Mouse (Mus musculus) ovary, postnatal 10 days (tissue): ENCODE data around the gene Tbpl1.

Experiments used
- DNase-seq: peaks from one replicate; pipeline ENCODE4 v3.0.0; 2022; ENCODE audit warnings: low spot score

The Tbpl1 gene

DNA sequence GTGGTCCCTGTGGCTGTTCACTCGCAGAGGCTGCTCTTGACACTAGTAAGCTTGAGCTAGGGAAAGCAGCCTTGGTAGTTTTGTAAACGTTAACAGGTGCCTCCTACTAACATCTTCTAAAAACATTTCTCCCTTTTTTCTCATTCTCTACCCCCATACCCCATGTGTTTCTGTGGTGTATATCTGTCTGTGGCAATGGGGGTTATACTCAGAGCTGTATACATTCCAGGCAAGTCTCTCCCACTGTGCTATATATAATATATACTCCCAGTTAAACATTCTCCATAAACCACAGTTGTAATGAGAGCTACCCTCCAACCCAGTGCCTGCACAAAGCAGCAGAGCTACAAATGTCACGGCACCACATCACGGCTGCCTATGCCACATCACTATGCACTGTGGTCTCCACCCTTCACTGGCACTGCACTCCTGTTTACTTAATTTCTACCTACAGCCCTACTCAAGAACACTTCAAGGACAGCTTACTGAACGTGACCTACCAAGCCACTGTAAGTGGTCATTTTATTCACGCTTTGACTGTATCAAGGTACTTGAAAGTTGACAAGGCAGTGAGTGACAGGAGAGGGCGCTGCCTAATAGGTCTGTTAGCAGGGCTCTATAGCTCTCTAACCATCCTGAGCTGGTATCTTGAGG lies 23.4 kb downstream of the Tbpl1 start:
- no peak for DNase-seq

GRCm38 (mm10) chr10:22703844-22704243 lies 27.9 kb downstream of the Tbpl1 start:
- no peak for DNase-seq

DNA sequence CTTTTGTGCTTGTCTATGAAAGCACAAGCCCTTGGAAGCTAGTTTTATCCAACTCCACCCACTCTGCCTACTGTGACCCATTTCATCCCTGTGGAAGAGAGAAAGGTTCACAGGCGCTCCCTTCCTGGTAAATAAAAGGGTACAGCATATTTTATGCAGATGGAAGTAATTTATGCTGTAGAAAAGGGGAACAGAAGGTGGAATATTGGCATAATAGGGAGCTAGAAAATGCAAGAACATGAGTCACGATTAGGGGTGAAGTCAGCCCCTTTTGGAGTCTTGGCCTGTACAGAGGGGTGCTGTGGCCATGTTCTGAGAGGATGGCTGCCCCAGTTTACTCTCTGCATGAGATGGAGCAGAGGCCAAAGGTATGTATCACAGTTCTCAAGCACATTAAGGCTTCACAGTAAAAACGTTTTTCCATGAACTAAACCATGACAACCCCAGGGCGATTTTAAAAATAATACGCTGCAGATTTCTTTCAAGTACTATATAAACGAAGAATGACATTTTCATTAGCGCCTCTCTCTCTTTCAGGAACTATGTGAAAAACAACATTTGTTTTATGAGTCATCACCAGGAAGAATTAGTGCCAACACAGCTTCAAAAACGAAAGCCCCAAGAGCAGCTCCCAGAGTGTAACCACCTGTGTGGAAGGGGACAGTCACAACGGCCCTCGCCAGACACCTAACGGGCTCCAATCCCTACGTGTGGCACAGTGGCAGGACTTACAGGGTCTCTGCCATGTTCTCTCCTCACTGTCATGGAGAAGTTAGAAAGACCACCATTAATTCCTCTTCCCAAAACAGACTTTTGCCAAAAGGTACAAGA lies 30.0 kb downstream of the Tbpl1 start:
- DNase-seq, result no peak

GRCm38 (mm10) chr10:22700773-22701172 lies 31.0 kb downstream of the Tbpl1 start:
- DNase-seq, result no peak

- DNase-seq, result no peak
Observed at GRCm38 (mm10) chr10:22699487-22700335, 32.0 kb downstream of the Tbpl1 start.

DNA sequence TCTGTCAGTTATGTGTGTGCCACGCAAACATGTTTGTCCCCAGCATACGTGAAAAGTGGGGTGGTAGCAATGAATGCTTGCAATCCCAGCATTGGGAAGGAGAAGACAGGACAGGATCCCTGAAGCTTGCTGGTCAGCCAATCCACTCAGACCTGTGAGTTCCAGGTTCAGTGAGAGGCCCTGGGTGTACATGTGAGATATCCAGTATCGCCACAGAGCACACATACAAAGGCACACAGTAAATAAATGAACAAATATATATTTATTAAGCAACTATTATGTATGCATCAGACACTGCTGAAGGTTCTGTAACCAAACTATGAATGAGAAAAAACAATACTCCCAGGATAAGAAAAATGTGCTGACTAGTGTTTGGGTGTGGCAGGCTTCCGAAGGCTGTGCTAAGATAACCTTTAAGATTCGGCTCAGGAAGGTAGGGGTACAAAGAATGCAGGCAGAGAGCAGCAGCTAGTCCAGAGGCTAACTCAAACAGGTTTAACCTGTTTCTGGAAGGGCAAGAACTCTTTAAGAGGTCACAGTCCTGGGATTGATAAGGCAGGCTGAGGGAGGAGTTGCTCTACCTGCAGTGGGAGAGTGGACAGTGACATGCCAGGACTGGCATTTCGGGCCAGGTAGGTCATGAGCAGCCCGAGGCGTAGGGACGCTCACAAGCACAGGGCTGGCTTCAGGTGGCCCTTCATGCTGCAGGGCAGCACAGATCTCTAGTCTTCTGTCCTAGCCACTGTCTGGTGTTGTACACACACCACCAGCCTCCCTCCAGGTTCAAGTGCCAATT lies 33.4 kb downstream of the Tbpl1 start:
- DNase-seq, result no peak

DNA sequence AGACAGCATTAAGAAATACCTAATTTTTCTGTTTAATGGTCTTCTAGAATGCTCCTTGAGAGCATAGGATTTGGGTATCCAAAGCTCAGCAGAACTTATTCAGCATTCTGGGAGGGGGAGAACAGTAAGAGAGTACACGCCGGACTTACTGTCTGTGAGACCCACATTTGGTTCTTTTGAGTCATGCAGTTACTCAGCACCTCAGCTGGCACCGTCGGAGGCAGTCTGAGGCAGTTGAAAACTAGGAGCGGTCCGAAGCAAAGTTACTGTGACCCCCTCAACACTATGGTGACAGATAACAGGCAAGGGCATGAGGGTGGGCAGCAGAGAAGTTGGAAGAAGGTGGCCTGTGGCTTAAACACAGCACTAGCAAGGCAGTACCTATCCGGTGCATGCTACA lies 34.9 kb downstream of the Tbpl1 start:
- DNase-seq, result no peak

DNA sequence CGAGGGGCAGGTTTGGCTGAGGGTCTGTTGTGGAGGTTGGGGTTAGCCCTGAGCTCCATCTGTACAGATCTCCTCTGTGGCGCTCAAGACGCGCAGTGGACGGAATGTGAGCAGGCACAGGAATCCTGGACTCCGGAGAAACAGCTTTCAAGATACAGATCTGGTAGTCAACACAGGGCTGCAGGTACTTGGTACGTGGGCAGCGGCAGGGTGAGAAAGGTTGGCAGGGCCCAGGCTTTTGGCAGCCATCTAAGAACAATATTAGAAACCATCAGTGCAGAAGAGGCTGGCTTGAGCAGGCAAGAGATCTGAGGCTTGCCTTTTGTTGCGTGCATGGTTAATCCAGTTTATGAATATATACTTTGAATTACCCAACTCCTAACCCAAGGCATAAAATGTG lies 35.5 kb downstream of the Tbpl1 start:
- no peak for DNase-seq

- no peak for DNase-seq
Observed at GRCm38 (mm10) chr10:22675848-22676630, 55.7 kb downstream of the Tbpl1 start.

GRCm38 (mm10) chr10:22674176-22674575 lies 57.6 kb downstream of the Tbpl1 start:
- DNase-seq, result no peak

DNA sequence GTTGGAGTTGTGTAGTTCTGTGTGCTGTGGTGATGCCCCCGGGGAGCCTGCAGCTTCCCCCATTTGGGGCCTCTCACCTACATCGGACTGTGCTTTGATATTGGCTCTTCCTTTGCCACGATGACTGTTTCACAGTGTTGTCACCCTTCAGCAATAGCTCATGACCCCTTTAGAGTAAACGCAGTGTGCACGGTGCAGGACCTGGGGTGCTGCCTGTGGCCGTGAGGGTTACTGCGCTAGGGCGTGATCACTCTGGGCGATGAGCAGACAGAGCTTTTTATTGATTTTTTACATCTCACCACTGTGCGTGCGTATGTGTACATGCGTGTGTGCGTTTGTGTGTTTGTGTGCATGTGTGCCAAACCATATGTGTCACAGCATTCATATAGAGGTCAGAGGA lies 63.2 kb downstream of the Tbpl1 start:
- DNase-seq, result no peak

- no peak for DNase-seq
Observed at GRCm38 (mm10) chr10:22660286-22661000, 71.3 kb downstream of the Tbpl1 start.

DNA sequence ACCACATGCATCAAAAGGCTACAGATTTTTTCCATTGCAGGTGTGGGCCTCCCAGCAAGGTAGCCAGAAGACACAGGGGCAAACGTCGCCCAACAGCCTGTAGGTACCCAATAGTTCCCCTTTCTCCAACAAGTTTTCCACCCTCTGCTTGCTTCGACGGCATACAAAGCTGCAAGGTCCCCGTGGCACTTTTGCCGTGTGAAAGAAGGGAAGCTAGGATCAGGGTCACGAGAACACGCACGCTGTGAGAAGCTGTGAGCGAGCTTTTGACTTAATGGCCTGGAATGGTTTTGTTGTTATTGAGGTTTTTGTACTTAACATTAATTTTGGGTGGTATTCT lies 72.4 kb downstream of the Tbpl1 start:
- no peak for DNase-seq

DNA sequence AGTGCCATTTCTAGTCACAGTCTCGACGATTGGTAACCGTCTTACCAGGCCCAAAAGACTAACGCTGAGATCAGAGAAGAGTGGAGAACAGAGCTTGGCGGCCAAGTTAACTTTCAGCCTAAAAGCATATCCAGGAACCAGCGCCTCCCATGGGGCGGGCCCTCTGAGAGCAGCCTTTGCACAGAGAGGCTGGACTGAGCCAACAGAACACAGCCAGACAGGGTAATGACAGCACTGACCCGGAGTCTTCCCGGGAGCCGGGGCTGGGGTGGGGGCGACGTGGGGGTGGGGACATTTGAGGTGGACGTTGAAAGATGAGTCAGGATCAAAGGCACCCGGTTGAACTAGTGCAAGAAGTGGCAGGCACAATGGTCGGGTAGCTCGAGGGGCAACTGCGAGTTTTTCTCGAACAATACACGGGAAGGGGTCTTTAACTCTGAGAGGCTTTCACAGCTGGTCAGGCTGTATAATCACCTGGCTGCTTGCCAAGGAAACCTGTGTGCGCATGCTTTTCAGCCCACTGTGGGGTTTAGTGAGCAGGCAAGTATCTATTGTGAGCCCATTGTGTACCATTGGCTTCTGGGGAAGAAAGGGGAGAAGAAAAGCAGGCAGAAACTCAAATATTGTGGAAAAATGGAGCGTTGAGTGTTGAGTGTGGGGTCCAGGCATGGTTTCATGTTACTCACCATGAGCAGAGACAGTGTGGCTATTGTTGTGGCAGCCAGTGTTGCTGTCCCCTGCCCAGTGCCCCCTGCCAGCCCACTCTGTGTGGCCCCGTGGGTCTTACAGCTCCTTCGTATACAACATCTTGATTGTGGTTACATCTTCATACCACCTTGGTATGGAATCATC lies 73.0 kb downstream of the Tbpl1 start:
- DNase-seq, result no peak
